Mouse (Mus musculus) CH12.LX (cell line): ENCODE measurements around the gene Gm6993.

Experiments used
- CHD2 ChIP-seq: IDR thresholded peaks from 2 replicates; pipeline ENCODE4 v1.6.1; 2011; ENCODE audit warnings: low read length, improper control_type of control experiment
- CTCF ChIP-seq, 2 experiments: IDR thresholded peaks in 1 of 2; conservative IDR thresholded peaks in 1 of 2; 2 replicates each; pipeline ENCODE4 v1.5.1; 2011 to 2012; ENCODE audit warnings: low read depth in 2 of 2, low read length in 2 of 2, improper control_type of control experiment in 1 of 2, inconsistent platforms in 1 of 2, mild to moderate bottlenecking in 1 of 2, moderate library complexity in 1 of 2
- GABPA ChIP-seq: IDR thresholded peaks from 2 replicates; pipeline ENCODE4 v1.6.1; 2012; ENCODE audit warnings: low read depth, low read length, improper control_type of control experiment, inconsistent platforms; ENCODE audit not compliant: insufficient replicate concordance
- MAX ChIP-seq: IDR thresholded peaks from 2 replicates; pipeline ENCODE4 v1.6.1; 2011; ENCODE audit warnings: low read length, improper control_type of control experiment
- MEF2A ChIP-seq: IDR thresholded peaks from 2 replicates; pipeline ENCODE4 v1.6.1; 2014; ENCODE audit warnings: low read depth, mild to moderate bottlenecking, inconsistent platforms, low read length, improper control_type of control experiment, borderline replicate concordance
- NRF1 ChIP-seq: IDR thresholded peaks from 2 replicates; pipeline ENCODE4 v1.6.1; 2014; ENCODE audit warnings: low read depth, mild to moderate bottlenecking, inconsistent platforms, low read length, improper control_type of control experiment, moderate library complexity
- POLR2A ChIP-seq: IDR thresholded peaks from 2 replicates; pipeline ENCODE4 v1.6.1; 2011; ENCODE audit warnings: low read depth, mild to moderate bottlenecking, improper control_type of control experiment, low read length
- UBTF ChIP-seq: IDR thresholded peaks from 2 replicates; pipeline ENCODE4 v1.6.1; 2012; ENCODE audit warnings: low read depth, mild to moderate bottlenecking, inconsistent platforms, low read length, improper control_type of control experiment, moderate library complexity

DNA sequence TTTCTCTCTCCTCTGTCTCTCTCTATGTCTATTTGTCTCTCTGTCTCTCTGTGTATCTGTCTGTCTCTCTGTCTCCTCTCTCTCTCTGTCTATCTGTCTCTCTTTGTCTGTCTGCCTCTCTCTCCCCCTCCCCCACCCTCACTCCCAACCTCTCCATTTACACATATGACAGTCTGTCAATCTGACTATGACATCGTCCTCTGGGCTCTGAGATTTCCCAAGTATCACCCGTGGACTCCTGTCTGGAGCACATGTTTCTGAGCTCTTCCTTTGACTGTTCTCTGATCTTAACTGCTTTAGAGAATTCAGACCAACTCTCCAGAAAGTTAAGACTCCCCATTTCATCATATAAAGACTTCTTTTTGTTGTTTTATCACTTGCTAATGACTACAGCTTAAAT lies 18.3 kb upstream of the Gm6993 start:
- TF ChIP-seq MAX: no peak
- no peak for TF ChIP-seq POLR2A
- TF ChIP-seq CHD2: no peak
- TF ChIP-seq CTCF (conservative IDR thresholded peaks at IDR 0.05 in 1 of 2, IDR thresholded peaks at IDR 0.05 in 1 of 2; ENCODE audit: low read depth in 2 of 2, low read length in 2 of 2): no peak
- no peak for TF ChIP-seq UBTF
- no peak for TF ChIP-seq MEF2A
- no peak for TF ChIP-seq GABPA
- no peak for TF ChIP-seq NRF1
